Mouse (Mus musculus) myocyte (in vitro differentiated cells): ENCODE results near the gene Fancd2. TPM values are rescaled to one million over a fixed set of nuclear protein-coding genes. Genes with fewer than 3 reads are reported as not detected.
A peak's percentile ranks its signal among the peaks of the same experiment; 100 is the strongest.

Experiments
- H3K27me3 ChIP-seq: one replicate; pipeline ENCODE4 v1.6.1; 2011; ENCODE audit not compliant: control insufficient read depth, insufficient read depth, insufficient read length
- H3K36me3 ChIP-seq: one replicate; pipeline ENCODE4 v1.6.1; 2011; ENCODE audit not compliant: control insufficient read depth, insufficient read depth
- H3K4me2 ChIP-seq: one replicate; pipeline ENCODE4 v1.6.1; 2011; ENCODE audit warnings: low read depth, control low read depth
- H3K4me3 ChIP-seq: one replicate; pipeline ENCODE4 v1.5.1; 2011; ENCODE audit warnings: mild to moderate bottlenecking, control low read depth, moderate library complexity
- H3K79me2 ChIP-seq: one replicate; pipeline ENCODE4 v1.6.1; 2011; ENCODE audit not compliant: control insufficient read depth, insufficient read depth
- H3ac ChIP-seq: one replicate; pipeline ENCODE4 v1.6.1; 2011; ENCODE audit not compliant: control insufficient read depth, insufficient read length
- CEBPB ChIP-seq: IDR thresholded peaks from 2 replicates; pipeline ENCODE4 v1.6.1; 2011; ENCODE audit warnings: mild to moderate bottlenecking, moderate library complexity; ENCODE audit not compliant: poor library complexity, insufficient read depth, severe bottlenecking
- E2F4 ChIP-seq: IDR thresholded peaks from one replicate; pipeline ENCODE4 v1.6.1; 2011; ENCODE audit warnings: mild to moderate bottlenecking, control low read depth, moderate library complexity; ENCODE audit not compliant: insufficient read depth
- MAX ChIP-seq: IDR thresholded peaks from one replicate; pipeline ENCODE4 v1.6.1; 2011; ENCODE audit warnings: low read depth, mild to moderate bottlenecking, control low read depth
- MYOD1 ChIP-seq, 3 experiments: IDR thresholded peaks; one replicate each; pipeline ENCODE4 v1.6.1; 2011; ENCODE audit warnings: control low read depth in 2 of 3, low read depth in 2 of 3, mild to moderate bottlenecking in 2 of 3, moderate library complexity in 1 of 3; ENCODE audit not compliant: insufficient read length in 2 of 3, control insufficient read depth in 1 of 3
- MYOG ChIP-seq, 3 experiments: IDR thresholded peaks; one replicate each; pipeline ENCODE4 v1.6.1; 2011; ENCODE audit warnings: control low read depth in 2 of 3, low read depth in 2 of 3, mild to moderate bottlenecking in 2 of 3; ENCODE audit not compliant: insufficient read length in 2 of 3, control insufficient read depth in 1 of 3, insufficient read depth in 1 of 3
- POLR2A ChIP-seq: IDR thresholded peaks from one replicate; pipeline ENCODE4 v1.6.1; 2011; ENCODE audit warnings: low read depth, mild to moderate bottlenecking, control low read depth, moderate library complexity; ENCODE audit not compliant: insufficient read length
- POLR2AphosphoS2 ChIP-seq: IDR thresholded peaks from one replicate; pipeline ENCODE4 v1.6.1; 2011; ENCODE audit warnings: low read depth, control low read depth; ENCODE audit not compliant: insufficient read length
- REST ChIP-seq: IDR thresholded peaks from one replicate; pipeline ENCODE4 v1.6.1; 2011; ENCODE audit warnings: mild to moderate bottlenecking, control low read depth, moderate library complexity; ENCODE audit not compliant: insufficient read depth, insufficient read length
- SRF ChIP-seq: IDR thresholded peaks from one replicate; pipeline ENCODE4 v1.6.1; 2011; ENCODE audit warnings: low read depth; ENCODE audit not compliant: control insufficient read depth, insufficient read length
- TCF12 ChIP-seq: IDR thresholded peaks from one replicate; pipeline ENCODE4 v1.6.1; 2011; ENCODE audit warnings: mild to moderate bottlenecking, control low read depth; ENCODE audit not compliant: poor library complexity, insufficient read depth, severe bottlenecking
- TCF3 ChIP-seq: IDR thresholded peaks from one replicate; pipeline ENCODE4 v1.6.1; 2011; ENCODE audit warnings: low read depth, control low read depth; ENCODE audit not compliant: insufficient read length
- USF1 ChIP-seq: IDR thresholded peaks from one replicate; pipeline ENCODE4 v1.6.1; 2011; ENCODE audit warnings: low read depth, mild to moderate bottlenecking, control low read depth, moderate library complexity
- polyA plus RNA-seq: library from polyadenylated mRNA; unstranded; fragments of >200 nt; fragmentation: generic; extraction: Trizol; gene quantifications from one replicate; pipeline ENCODE4 v1.2.1, GENCODE M21; 2012; ENCODE audit warnings: missing spikeins

The Fancd2 gene
- polyA plus RNA-seq, 1 experiment, result 2.3 TPM

DNA sequence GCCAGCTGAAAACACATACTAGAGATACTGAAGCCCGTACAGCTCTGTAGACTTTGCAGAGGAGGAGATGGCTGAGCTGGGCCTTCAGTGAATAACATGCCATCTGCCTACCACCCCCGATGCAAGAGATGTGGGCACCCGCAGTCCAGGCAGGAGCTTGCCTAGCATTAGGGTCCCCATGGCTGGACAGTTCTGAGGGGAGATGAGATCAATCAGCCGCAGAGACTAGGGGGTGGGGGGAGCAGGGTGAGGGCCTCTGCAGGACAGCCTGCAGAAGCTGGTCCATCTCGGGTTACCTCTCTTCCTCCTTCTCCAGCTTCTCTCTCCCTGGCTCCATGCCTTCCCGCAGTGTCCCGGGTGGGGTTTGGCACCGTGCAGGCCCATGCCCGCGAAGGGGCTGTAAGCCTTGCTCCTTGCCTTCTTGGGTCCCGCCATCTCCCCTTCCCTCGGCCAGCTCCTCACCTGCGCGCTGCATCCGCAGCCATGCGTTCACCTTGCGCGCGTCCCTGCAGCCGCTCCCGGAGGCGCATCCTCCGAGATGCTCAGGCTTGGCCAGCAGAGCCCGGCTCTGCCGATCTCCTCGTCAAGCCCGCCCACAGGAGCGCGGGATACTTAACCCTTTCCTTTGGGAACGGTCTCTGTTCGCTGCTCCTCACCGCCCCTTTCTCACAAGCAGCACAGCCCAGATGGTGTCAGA is 29.9 kb upstream of the Fancd2 start, which contains the start of gene Prrt3:
Gene Prrt3 (minus strand): TSS at position 544 of the 697 bp plus-strand sequence.
- no peaks in the 10 kb centered on the region for H3K79me2 ChIP-seq
- no peak within 1 kb of the TSS for H3K4me3 ChIP-seq
- no peak within 1 kb of the TSS for H3K4me2 ChIP-seq
- TF ChIP-seq POLR2A (no peak), MAX (no peak), USF1 (no peak), E2F4 (no peak), REST (no peak), POLR2AphosphoS2 (no peak), TCF3 (no peak), SRF (no peak), CEBPB (no peak), TCF12 (no peak), MYOG (IDR thresholded peaks at IDR 0.05; ENCODE audit: control insufficient read depth in 1 of 3, insufficient read depth in 1 of 3, insufficient read length in 2 of 3, low read depth in 2 of 3) (no peak), MYOD1 (IDR thresholded peaks at IDR 0.05; ENCODE audit: control insufficient read depth in 1 of 3, insufficient read length in 2 of 3, low read depth in 2 of 3) (no peak)
- H3ac ChIP-seq, result no peak within 1 kb of the TSS
- H3K36me3 ChIP-seq, result no peaks in the 10 kb centered on the region
- H3K27me3 ChIP-seq, result no peaks in the 10 kb centered on the region

DNA sequence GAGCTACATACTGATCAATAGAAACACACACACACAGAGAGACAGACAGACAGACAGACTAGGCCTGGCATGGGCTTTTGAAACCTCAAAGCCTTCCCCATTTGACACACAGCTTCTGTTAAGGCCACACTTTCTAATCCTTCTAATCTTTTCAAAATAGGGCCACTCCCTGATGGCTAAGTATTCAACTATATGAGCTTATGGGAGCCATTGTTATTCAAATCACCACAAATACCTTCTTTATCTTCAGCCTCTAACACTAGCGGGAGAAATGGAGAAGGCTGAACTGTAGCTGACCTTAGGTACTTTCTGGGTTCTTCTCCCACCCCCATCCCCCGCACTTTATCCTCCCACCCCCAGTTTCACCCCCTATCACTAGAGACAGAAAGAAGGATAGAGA is 28.7 kb upstream of the Fancd2 start:
- H3K27me3 ChIP-seq, result no peaks in the 10 kb centered on the region
- no peak overlapping the region for H3K4me3 ChIP-seq

DNA sequence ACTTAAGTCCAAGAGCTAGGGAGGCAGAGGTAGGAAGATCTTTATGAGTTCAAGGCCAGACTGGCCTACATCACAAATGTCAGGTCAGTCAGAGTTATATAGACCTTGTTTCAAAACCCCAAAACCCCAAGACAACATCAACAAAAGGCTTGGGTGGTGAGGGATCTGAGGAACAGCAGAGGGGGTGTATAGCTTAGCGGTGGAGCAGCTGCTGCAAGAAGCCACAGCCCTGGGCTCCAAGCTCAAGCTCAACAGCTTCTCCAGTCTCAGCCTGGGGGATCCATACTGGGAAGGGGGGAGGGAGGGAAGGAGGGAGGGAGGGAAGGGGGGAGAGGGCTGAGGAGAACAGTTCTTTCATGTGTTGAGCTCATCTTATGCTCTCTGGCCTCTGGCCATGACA is 25.8 kb upstream of the Fancd2 start:
- H3K4me3 ChIP-seq, result no peak overlapping the region
- H3K4me2 ChIP-seq, result no peak overlapping the region
- TF ChIP-seq MYOD1 (IDR thresholded peaks at IDR 0.05; ENCODE audit: control insufficient read depth in 1 of 3, insufficient read length in 2 of 3, low read depth in 2 of 3), result peak in 2 of 3 experiments; percentile 65 to 66
- TF ChIP-seq MYOG (IDR thresholded peaks at IDR 0.05; ENCODE audit: control insufficient read depth in 1 of 3, insufficient read depth in 1 of 3, insufficient read length in 2 of 3, low read depth in 2 of 3), result peak in 2 of 3 experiments; percentile 6 to 83
- TF ChIP-seq REST, result no peak
- H3K27me3 ChIP-seq, result no peaks in the 10 kb centered on the region
- H3ac ChIP-seq, result no peak overlapping the region
- no peaks in the 10 kb centered on the region for H3K36me3 ChIP-seq
- no peaks in the 10 kb centered on the region for H3K79me2 ChIP-seq

More for the DNA sequence above, 28.7 kb upstream of the Fancd2 start:
- no peaks in the 10 kb centered on the region for H3K36me3 ChIP-seq
- no peak overlapping the region for H3K4me2 ChIP-seq
- H3K79me2 ChIP-seq, result no peaks in the 10 kb centered on the region
- no peak overlapping the region for H3ac ChIP-seq
- TF ChIP-seq POLR2A (no peak), TCF3 (no peak), TCF12 (no peak), MYOG (IDR thresholded peaks at IDR 0.05; ENCODE audit: control insufficient read depth in 1 of 3, insufficient read depth in 1 of 3, insufficient read length in 2 of 3, low read depth in 2 of 3) (no peak), USF1 (no peak), CEBPB (no peak), E2F4 (no peak), POLR2AphosphoS2 (no peak), MAX (no peak)

DNA sequence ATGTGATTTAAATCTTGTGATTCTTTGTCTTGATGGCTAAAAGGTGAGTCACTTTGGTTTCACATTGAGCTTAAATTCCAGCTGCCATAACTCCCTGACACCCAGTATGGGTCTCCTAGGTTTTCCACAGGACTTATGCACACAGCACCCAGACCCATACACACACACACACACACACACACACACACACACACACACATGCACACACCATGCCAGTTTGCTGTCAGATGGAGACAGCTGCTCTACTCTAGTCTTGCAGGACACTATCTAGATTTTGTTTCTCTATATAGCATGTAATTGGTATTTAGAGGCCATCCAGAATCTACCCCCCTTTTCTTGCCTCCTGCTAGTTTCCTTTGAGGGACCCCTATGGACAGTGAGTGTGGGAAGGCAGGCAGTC is 24.4 kb upstream of the Fancd2 start:
- no peak overlapping the region for H3K4me3 ChIP-seq
- no peaks in the 10 kb centered on the region for H3K27me3 ChIP-seq
- peaks cover 7% of the 10 kb centered on the region for H3K36me3 ChIP-seq
- H3K79me2 ChIP-seq, result no peaks in the 10 kb centered on the region
- no peak overlapping the region for H3ac ChIP-seq
- peak; percentile 6 for TF ChIP-seq TCF12
- TF ChIP-seq POLR2A, result no peak
- TF ChIP-seq E2F4, result no peak
- TF ChIP-seq MYOD1 (IDR thresholded peaks at IDR 0.05; ENCODE audit: control insufficient read depth in 1 of 3, insufficient read length in 2 of 3, low read depth in 2 of 3), result peak in 2 of 3 experiments; percentile 84 to 85
- TF ChIP-seq MYOG (IDR thresholded peaks at IDR 0.05; ENCODE audit: control insufficient read depth in 1 of 3, insufficient read depth in 1 of 3, insufficient read length in 2 of 3, low read depth in 2 of 3), result peak in 2 of 3 experiments; percentile 66 to 82
- no peak for TF ChIP-seq REST
- no peak for TF ChIP-seq TCF3
- no peak for TF ChIP-seq SRF
- no peak for TF ChIP-seq POLR2AphosphoS2
- TF ChIP-seq CEBPB, result no peak
- no peak for TF ChIP-seq USF1
- no peak for TF ChIP-seq MAX
- no peak overlapping the region for H3K4me2 ChIP-seq
